Mouse (Mus musculus) natural killer cell, adult 2 months (primary cell): ENCODE results near the gene Cntfr.
A peak's percentile ranks its signal among the peaks of the same experiment; 100 is the strongest.
"Not testable (repeated sequence)": the region's sequence is repeated elsewhere in the genome, so short reads cannot be mapped to it uniquely, and the experiment has no call there.

Experiments used
- DNase-seq, 2 experiments: peaks; one replicate each; pipeline ENCODE4 v3.0.0; 2022; ENCODE audit warnings: low spot score in 2 of 2

Gene Cntfr

DNA sequence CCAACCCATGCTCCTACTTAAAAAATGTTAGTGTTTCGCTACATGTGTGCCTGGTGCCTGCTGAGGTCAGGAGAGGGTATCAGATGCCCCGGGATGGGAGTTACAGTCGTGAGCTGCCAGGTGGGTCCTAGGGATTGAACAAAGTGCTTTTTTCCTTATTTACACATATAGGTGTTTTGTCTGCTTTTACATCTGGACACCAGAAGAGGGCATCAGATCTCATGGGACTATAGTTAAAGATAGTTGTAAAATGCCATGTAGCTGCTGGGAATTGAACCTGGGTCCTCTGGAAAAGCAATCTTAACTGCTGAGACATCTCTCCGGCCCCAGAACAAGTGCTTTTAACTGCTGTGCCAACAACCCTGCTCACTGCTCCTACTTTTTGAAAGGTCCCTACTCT, 13.3 kb upstream of the Cntfr start:
- no peak for DNase-seq

DNA sequence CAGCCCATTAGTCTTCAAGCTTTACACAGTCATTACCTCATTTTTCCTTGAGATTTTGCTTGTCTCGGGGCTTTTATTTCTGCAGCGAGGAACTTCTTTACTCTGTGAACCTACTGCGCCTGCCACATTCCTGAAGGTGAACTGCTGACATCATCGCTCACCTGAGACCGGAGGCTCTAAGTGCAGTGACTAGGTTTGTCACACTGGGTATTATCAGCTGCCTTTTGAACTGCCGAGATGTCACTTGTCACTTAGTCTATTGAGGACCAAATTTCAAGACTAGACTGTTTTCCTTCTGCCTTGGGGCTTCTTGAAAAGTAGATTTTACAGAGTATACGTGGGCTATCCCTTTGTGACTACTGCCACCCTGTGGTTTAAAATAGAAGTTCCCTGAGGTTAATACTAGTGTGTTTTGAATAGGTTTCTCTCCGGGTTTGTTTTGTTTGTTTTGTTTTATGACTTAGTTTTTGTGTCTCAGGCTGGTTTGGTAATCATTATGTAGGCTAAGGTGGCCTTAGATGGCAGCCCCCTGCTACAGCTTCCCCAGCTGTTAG, 11.4 kb upstream of the Cntfr start:
- peak in 1 of 2 experiments; percentile 31 for DNase-seq

DNA sequence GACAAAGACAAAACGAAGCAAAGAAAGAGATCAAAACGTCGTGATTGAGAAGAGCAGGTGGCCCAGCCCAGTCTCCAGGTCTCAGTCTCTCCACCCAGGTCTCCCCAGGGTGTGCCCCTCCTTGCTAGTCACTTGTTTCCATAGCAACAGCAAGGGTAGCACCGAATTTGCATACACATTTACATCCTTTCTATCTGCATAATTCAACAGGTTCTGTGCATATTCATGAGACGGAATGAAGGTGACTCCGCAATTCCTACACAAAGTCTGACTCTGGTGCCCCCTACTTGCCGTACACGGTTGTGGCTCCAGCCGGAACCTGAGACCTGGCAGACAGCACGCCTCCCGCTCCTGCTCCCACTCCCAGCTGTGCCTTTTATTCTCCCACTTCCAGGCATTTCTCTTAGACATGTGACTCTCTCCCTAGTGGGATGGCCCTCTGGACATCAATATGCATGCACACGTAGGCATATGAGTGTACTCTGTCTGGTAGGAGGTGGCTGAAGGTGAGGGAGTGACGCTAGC, 10.2 kb upstream of the Cntfr start:
- DNase-seq = peak in 1 of 2 experiments; percentile 68

DNA sequence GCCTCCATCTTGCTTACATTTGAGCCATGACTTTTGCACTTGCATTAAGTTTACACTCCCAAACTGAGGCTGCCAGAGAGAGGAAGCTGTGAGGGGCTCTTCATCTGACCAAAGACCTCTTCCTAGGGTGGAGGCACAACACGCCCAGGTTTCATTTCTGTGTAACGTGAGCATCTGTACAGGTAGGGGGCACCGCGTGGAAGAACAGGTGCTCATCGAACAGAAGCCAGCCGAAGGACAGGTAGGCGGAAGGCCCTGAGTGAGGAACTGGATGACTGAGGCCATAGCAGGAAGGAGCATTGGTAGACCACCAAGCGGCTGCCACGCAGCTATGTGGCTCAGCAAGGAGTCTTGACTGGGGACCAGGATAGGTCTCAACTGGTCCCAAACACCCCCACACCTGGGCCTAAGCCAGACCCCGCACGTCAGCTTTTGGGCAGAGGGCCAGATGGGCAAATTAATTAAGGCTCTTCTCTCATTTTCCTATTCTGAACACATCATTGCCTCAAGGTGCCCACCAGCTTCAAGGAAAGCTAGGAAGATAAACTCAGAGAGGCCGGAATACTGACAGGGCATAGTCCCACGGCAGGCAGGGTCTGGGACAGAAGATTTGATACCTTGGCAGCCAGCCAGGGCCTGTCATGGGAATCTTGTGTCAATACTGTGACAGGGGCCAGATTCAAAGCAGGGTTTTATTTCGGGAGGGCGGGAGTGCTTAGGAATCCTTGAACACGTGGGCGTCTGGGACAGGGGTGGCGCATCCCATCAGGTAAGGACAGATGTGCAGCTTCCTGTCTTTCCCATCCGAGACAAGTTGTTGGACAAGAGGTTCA, 9.2 kb upstream of the Cntfr start:
- no peak for DNase-seq

DNA sequence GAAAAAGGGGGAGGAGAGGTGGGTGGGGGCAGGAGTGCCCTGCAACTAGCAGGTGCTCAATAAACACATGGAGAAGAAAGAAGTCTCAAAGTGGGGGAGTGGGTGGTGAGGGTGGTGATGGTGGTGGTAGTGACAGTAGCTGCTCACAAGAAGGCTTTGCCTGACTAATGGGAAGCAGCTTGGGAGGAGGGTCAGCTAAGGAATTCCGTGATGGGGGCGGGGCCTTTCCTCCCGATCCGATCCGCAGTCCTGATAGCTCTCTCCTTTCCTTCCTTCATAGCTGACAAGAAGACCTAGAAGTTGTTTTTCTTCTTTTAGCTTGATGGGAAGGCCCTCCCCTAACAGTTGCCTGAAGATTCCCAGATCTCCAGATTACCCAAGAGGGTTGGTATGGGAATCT, 7.8 kb upstream of the Cntfr start:
- no peak for DNase-seq

DNA sequence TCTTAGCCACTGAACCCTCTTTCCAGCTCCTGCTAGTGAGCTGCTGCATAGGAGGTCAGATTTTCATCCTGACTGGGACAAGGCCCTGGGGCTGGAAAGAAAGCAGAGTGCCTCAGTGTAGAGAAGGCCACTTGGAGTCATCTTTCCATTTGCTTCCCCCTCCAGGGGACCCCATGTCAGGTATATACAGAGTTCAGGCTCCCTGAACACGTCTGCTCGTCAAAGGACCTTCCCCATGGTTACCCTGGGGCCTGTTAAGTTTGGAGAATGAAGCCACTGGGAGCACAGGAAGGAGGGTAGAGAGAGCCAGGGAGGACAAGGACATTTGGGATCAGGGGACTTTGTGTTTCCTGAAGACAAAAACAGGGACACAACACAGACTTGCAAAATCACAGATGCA, 5.3 kb upstream of the Cntfr start:
- not testable (repeated sequence) for DNase-seq

DNA sequence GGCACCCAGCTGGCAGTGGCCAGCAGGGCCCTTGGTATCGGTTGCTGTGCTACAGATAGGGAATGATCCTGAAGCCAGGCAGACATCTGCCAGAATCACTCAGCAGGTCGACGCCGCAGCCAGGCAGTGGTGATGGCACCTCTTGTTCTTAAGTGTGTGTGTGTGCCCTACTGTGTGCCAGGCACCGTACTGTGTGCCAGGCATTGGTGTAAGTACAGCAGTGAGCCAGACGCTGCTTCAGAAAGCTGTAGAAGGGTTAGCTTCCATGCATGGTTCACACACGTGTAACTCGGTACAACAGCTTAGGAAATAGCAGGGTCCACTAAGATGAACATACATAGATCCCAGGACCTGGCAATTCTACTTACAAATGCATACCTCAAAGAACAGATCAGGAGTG, 3.3 kb upstream of the Cntfr start:
- not testable (repeated sequence) for DNase-seq

DNA sequence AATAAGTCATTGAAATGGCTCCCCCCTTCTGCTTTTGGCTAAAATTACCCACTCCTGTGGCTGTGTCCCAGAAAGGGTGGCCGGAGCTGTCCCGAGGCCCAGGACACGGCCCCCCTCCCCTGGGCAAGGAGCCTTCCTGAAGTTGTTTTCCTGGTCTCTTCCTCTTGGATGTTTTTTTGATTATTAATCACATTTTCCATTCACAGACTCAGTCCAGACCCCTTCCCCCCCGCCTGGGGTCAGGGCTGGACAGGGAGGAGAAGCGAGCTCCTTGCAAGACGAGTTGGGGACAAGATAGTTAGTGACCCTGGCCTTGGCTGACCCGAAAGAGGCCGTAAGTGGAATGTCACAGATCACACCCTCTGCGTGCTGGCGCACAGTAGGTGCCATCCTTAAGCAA, 2.9 kb upstream of the Cntfr start, which contains the start of gene Il11ra1:
TSS of gene Il11ra1 (plus strand) at position 207 of the 400 bp plus-strand sequence.
- not testable (repeated sequence) for DNase-seq

DNA sequence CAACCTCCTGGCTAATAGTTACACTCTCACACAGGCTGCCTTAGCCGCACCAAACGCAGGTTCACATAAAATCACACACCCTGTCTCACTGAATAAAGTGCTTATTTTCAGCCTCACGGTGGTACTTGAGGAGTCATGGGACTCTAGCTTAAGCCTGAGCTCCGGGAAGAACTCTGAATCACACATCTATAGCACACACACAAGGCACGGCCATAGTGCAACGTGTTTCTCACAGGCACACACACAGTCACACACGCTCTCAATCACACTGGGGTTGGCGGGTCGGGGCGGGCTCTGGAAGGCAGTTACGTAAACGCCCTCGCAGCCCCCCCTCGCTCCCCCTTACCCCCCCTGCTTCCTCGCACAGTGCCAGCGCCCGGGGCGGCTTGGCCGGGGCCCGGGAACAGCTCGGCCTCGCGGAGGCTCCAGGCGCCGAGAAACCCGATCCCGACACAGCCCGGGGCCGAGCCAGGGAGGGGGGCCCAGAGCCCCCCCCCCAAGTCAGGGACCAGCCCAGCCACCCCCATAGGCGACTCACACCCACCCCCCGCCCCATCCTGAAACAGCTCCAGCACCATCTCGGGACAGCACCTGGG, 1.6 kb upstream of the Cntfr start:
- DNase-seq = not testable (repeated sequence)

DNA sequence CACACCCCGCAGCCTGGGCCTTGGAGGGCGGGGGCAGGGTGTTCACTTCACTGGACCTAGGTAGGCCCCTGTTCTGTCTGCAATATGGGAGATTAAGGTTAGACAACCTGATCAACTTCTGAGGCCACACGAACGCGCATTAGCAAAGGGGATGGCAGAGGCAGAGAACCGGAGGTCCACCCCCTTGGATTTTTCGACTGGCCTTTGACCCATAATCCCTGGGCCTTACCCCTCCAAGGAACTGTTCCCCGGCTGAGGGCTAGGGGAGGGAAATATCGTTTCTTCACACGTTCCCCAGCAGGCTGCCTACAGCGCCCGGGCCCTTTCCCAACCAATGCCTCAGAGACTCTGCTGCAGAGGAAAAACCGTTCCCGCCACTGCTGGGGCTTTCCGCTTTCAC, 437 bp downstream of the Cntfr start:
- DNase-seq = not testable (repeated sequence)

DNA sequence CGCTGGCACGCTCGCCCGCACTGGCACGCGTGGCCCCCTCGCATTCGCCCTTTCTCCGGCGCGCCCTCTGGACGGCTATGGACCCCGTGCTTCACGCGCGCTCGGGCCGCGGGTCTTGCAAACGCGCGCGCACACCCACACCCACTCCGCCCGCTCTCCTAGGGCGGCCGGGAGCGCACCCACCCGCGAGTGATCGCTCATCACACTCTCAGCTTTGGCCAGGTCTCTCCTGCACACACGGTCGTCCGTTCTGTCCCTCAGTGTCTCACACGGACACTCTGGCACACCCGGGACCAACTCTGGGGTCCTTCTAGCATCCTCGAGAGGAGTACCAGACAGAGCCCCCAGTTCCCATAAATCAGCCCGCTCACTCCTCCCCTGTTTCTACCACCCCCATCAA, 1.1 kb downstream of the Cntfr start:
- not testable (repeated sequence) for DNase-seq

DNA sequence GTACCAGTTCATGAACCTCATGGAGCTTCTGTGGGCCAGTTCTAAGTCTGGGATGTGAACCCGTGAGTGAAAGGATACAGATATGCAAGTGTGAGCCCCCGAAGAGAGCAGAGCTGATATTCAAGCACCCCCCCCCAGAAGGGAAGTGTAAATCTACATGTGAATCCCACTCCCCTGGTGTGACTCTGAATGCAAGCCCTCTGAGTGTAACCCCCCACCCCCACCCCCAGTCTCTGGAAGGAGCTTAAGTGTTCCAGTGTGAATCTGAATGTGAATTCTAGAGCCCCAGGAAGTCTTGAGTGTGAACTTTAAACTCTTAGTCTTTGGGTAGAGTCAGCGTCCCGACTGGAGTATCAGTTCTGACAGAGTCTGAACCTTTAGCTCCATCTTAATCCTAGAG, 3.4 kb downstream of the Cntfr start:
- DNase-seq = not testable (repeated sequence)

DNA sequence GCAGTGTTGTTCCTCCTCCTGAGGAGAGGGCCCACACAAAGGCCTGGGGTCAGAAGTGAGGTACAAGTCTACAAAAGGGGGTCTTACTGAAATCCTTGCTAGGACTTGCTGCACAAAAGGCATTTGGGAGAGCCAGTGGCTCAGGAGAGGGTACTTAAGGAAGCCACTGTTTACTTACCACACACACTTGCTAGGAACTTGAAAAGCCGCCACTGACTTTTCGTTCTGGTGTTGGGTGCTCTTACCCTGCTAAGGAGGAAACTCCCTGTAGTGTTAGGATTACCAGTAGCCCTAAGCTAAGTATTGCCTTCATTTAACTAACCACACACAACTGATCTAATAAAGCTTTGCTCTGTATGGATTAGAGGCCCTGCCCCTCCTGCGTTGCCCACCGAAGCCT, 6.9 kb downstream of the Cntfr start:
- not testable (repeated sequence) for DNase-seq

DNA sequence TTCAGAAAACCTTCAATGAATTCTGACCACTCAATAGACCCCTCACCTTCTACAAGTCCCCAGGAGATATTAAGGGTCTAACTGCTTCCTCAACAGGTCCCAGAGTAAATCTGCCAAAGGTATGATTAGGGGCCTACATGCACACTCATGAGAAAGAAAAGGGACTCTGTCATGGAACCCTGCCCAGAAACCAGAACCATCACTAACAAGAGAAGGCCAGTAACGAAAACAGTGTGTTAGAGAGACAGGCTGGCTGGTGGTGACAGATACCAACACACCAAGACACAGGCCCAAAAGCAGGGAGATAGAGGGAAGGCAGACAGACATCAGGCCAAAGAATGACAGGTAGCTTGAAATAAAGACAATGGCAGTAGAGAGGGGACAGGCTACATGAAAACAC, 8.3 kb downstream of the Cntfr start:
- DNase-seq = not testable (repeated sequence)

DNA sequence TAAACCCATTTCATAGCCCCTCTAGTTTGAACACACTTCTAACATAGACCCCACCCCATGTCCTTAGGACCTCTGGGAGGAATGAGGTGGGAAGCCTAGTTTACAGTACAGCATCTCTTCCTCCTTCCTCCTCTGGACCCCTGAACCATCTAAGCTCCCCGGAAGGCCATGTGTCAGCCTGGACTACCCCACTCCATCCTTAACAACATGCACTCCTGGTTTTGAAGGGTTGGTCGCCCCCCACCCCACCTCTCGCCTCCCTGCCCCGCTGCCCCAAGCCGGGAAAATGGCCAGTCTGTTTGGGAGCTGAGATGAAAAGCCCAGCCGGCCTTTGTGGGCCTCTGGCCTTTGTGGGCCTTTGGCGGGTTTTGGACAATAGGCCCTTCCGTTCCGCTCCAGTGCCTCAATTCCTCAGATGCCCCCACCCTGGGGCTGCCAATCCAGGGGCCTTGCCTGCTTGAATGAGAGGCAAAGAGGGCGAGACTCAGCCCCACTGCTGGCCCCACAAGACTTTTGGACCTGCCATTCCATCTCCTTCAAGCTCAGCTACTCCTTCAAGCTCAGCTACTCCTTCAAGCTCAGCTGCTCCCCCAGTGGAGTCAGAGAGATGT, 10.9 kb downstream of the Cntfr start:
- not testable (repeated sequence) for DNase-seq

DNA sequence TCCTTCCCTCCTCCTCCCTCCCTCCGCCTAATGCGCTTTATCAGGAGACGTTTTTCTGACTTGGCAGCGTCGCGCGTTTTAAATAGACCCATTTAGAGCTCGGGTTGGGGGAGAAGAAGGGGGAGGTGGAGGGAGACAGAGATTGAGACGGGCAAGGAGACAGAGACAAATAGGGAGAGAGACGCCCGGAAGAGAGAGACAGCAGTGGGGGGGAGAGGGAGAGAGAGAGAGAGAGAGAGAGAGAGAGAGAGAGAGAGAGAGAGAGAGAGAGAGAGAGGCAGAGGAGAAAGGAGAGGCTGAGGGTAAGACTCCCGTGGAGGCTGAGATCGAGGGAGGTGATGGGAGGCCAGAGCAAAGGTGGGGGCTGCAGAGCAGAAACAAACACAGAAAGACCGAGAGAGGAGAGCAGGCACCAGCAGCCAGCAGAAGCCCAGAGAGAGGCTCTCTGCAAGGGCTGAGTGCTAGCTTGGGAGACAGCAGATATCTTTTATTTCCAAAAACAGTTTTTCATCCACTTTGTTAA, 11.9 kb downstream of the Cntfr start:
- DNase-seq = not testable (repeated sequence)

DNA sequence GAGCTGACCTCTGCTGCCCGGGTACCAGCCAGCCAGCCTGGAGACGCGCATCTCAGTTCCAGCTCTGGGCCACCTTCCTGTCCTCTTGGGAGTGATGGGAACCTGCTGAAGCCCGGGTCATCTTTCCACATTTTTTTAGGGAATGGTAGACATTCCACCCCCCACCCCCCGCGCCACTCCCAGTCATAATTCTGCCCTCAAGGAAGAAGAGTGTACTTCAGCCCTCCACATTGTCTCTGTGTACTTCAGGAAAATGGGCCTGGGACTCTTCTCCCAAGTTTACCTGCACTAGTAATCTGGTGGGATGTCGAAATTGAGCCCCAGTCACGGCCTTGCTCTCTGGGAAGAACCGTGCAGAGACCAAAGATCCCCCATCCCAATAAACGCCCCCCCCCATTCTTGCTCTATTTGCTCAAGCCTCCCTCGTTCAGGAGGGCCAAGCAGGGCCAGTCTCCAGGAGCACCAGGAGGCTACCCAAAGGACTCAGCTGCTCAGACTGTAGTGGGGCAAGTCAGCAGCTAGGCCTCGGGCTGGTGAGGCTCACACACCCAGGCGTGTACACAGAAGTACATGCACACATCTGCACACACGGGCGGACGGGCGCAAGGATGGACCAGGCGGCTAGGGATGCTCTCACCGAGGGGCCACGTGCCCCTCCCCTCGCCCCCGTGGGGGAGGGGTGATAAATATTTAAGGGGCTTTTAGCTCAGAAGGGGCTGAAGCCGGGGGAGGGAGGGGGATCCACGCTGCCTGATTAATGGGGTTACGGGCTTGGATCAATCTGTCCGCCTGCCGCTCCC, 12.6 kb downstream of the Cntfr start:
- not testable (repeated sequence) for DNase-seq

DNA sequence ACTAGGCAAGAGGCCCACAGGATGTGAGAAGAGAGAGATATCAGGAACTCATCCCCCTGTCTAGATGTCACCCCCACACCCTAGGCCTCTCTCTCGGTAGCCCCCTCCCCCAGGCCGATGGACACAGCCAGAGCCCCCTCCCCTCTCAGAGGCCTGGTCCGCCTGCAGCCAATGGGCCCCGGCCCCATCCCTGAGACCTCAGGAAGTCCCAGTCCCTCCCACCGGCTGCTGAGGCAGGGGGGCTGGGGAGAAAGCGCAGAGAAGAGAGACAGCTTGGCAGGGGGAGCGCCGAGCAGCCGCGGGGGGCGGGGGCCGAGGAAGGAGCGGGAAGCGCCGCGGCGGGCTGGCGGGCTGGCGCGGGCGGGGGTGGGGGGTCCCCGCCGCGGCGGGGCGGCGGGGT, 13.6 kb downstream of the Cntfr start:
- not testable (repeated sequence) for DNase-seq

DNA sequence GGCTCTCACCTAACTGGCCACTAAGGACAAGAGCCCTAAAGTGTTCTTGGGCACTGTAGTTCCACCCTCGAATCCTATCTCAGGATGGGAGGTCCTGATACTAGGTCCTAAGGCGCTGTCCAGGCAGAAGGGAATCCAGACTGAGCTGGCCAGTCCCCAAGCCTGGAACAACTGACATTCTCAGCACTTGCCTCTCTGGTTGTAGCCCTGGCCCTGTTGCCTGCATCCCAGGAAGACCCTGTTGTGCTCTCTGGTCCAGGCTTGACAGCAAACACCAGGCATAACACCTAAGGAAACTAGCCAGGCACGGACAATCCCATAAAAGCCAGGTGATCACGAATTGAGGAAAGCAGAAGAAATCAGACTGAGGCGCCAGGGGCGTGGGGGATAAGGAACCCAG, 14.1 kb downstream of the Cntfr start:
- no peak for DNase-seq

DNA sequence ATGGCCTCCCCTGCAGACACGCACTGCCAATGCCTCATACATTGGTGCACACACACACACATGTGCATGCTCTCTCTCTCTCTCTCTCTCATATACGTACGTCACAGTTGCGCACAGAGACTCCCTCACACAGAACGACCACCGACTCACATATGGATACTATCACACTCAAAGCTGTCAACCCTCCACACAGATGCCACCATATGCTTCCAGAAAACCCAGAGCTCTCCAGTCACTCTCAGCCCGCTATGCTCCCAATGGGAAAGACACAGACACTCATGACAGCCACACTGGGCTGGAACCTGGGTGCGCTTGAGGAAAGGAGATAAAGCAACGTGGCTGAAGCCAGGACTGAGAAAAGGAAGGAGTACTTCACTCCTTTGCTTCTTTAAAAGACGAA, 14.9 kb downstream of the Cntfr start:
- no peak for DNase-seq

DNA sequence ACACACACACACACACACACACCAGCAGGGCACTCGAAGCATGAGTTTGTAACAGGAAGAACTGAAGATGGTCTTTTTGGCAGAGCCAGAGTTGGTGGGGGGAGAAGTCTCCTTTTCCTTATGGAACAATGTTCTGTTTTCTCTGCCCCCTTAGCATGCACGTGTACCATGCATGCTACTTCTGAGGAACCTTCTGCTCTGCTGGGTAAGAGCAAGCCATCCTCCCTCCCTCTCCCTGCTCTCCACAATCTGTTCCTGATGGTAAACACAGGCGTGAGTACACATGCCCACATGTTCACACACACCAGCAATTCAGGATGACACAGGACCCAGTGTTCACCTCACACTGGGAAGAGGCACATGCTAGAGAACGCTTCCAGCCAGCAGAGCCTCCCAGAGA, 15.7 kb downstream of the Cntfr start:
- no peak for DNase-seq
